Mouse (Mus musculus) thymus, postnatal 14 days (tissue): Measurements from ENCODE around the gene Myo1h.

Experiments
- DNase-seq: peaks from one replicate; pipeline ENCODE4 v3.0.0; 2021

Myo1h gene

DNA sequence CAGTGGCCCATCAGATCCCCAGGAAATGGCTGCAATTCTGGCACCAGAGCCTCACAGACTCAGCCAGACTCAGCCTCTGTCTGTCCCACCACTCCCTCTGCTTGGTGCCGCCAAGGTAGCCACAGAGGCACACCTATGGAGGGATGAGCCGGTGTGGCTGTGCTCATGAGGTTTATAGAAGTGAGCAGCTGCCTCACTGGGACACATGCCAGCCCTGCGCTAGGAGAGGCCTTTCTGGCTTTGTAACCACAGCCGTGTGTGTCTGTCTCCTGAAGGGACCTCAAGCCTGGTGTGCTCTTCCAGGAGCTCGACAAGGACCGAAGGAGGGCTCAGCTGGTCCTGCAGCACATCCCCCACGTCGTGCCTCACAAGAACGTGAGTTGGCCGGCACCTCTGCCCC lies 118.3 kb downstream of the Myo1h start:
- no peak for DNase-seq

DNA sequence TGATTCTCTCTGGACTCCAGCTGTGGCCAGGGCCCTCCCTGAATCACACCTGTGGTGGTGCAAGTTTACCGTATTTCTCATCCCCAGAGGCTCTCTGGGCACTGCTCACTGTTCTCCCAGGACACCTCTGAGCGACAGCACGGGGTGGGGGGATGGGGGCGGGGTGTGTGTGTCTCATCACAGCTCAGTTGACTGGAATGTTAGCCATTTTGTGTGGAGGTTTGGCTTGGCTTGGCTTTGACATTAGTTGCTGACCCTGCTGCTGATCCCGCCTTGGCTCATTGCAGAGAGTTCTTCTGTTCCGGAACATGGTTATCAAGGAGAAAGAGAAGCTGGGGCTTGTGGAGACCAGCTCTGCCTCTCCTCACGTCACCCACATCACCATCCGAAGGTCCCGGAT lies 118.8 kb downstream of the Myo1h start:
- no peak for DNase-seq

DNA sequence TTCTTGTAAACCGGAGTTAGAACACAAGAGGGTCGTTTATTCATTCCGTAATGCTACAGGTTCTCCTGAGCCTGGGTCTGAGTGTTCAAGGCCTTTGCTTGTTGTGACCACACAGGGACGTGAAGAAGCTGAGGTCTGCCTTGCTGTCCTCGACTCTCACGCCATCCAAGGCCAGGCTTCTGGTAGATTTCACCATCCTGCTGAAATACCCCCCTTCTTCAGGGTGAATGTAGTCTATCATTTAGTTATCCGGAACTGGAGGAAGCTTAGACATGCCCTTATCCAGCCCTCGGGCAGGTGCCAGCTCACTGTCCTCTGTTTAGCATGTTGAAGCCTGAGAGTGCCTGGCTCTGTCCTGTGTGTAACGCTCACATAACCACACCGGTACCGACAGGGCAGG lies 119.9 kb downstream of the Myo1h start:
- no peak for DNase-seq

DNA sequence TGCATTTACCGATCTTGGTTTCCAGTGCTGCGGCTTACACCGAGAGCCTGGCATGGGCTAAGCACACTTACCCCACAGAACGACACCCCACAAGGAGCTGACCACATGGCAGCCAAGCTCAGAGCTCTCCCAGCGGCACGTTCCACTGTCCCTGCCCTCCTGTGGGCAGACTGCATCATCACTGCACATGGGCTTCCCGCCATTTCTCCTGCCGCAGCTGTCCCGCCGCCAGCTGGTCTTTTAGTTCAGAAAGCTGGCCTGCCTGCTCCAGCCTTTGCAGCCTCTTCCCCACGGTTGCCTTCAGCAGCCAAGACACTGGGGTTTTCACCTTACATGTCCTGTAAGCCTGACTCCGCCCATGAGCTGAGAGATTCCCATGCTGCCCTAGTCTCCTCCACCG lies 121.5 kb downstream of the Myo1h start:
- DNase-seq = no peak

DNA sequence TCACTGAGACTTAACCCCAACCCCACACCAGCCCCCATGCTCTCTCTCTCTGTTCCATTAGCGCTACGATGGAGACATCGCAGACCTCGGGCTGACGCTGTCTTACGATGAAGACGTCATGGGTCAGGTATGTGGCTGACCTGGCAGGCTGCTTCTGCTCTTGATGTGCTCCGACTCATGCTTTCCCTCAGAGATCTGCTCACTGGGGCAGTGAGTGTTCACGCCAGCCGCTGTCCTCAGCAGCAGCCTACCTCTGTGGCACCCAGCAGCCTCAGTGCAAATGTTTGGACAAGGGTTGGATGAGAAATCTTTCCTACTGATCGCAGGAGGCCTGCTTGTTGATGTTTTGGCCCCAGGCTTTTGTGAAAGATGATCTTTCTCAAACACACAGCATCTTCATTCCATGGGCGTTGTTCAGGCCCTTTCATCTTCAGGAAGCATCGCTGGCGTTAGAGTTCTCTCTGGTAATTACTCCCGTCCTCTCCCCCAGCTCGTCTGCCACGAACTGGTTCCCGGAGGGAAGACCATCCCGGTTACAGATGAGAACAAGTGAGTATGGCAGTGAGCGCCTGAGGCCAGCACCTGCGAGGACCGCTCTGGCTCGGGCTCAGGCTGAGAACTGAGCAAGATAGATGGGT lies 123.5 kb downstream of the Myo1h start:
- no peak for DNase-seq

DNA sequence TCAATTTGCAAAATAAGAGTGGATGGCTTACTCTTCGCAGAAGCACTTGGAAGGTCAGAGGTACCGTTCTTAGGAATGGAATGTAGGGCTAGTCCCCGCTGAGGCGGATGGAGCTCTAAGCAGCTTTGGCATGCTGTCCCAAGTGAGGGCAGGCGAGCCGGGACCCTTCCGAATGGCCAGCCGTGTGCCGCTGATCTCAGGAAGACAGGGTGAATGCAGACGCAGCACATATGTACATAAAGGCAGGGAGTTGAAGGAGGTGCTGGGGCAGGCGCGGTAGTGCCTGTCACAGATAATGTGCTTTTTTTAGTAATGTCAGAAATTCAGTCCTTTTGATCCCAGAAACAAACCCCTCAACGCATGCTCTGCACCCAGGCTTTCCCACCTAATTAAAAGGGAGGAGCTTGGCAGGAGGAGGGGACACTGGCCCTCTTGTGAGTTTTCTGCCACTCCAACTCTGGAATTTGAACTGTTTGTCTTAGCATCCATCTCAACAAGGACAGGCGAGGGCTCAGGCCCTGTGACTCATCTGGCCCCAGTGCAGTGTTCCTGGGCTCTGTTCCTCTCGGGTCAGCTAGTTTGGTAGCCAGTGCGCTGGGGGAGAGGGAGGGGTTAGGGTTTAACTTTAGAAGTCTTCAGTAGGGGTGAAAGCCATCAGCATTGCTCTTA lies 124.2 kb downstream of the Myo1h start:
- DNase-seq = no peak
